Mouse (Mus musculus) adrenal gland, postnatal 10 days (tissue): ENCODE measurements at regions not wholly inside any gene's neighbourhood (a gene's known extent, or its start where the extent isn't known, plus 50 kb on each side); places are given as distances from the start of the nearest gene placed in this dataset.

ENCODE experiments used
- DNase-seq: peaks from one replicate; pipeline ENCODE4 v3.0.0; 2021; ENCODE audit warnings: mixed read lengths

DNA sequence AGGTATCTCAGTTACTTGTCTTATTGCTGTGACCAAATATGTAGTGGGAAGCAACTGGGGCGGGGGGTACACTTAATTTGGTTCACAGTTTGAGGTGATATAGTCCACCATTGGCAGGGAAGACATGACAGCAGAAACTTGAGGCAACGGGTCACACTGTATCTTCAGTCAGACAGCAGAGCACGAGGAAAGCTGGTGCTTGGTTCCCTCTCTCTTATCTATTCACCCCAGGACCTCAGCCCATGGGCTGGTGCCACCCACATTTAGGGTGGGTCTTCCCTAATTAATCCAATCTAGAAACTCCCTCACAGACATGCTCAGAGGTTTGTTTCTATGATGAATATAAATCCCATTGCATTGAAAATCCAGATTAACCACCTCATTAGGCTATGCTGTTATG is 56.5 kb downstream of the Otud1 start:
- no peak for DNase-seq

GRCm38 (mm10) chr2:19715564-19716238 is 58.1 kb downstream of the Otud1 start:
- peak; percentile 78 for DNase-seq

DNA sequence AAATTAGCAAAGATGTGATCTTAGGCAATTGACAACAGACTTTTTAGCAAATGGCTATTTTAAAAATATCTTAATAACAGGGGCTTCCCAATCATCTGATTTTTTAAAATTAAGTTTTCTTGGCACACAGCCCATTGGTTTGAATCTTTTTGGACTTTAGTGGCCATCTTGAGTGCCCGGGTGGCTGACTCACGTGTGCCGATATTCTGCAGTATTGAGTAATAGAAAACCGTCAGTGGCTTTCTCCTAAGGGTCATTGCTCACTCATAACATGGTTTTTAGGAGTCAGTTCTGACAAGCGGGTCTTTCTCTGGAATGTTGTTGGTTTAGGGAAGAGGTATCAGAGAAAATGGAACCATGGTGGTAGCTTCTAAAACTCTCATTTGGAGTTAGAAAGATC is 58.8 kb downstream of the Otud1 start:
- DNase-seq, result no peak

GRCm38 (mm10) chr2:19726085-19726484 is 68.5 kb downstream of the Otud1 start:
- DNase-seq, result no peak

DNA sequence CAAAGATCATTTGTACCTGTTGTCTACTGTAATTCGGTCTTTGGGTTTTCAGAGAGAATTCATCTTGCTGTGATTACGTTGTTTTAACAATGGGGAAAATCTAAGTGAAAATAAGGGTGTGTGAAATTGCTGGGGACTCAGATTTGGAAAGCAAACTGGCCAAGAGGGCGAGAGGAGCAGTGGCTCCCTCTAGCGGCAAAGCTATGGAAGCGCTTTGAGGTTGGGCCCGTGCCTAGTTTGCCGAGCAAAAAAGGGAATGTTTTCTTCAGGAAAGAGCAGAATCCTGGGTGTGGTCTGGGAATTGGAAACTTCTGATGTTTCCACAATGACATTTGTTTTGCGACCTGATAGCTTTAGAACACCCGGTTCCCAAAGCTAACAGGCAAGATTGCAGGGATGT is 69.4 kb downstream of the Otud1 start:
- DNase-seq, result peak; percentile 71

GRCm38 (mm10) chr2:19732922-19733859 is 75.6 kb downstream of the Otud1 start:
- DNase-seq, result no peak

- no peak for DNase-seq
Measured at GRCm38 (mm10) chr2:19734164-19734870, 76.8 kb downstream of the Otud1 start.

GRCm38 (mm10) chr2:19741508-19741907 is 84.0 kb downstream of the Otud1 start:
- no peak for DNase-seq

- no peak for DNase-seq
Measured at GRCm38 (mm10) chr2:19743467-19743866, 85.9 kb downstream of the Otud1 start.

DNA sequence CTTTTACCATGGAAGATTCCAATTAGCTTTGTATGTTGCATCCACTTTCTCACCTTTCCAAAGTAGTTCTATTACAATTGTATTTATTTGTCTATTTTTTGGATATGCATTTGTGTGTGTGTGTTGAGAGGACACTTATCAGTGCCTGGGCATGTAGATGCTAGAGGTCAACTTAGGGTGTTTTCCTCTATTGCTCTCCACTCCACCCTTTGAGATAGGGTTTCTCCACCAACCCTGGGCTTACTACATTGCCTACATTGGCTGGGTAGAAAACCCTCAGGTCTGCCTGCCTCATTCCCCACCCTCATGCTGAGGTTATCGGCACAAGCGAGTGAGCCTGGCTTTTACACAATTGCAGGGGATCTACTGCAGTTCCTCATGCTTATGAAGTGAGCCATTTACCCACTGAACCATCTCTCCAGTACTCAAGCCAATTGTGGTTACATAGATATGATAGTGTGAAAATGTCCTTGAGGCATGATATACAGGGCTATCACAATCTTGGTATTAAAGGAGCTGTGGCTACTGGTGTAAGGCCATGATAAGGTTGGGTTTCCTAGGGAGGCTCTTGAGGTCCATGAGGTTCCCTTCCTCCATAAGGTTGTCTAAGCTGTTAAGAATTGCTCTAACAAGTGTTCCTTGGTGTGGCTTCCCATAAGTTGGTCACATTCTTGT is 87.6 kb downstream of the Otud1 start:
- DNase-seq, result no peak

DNA sequence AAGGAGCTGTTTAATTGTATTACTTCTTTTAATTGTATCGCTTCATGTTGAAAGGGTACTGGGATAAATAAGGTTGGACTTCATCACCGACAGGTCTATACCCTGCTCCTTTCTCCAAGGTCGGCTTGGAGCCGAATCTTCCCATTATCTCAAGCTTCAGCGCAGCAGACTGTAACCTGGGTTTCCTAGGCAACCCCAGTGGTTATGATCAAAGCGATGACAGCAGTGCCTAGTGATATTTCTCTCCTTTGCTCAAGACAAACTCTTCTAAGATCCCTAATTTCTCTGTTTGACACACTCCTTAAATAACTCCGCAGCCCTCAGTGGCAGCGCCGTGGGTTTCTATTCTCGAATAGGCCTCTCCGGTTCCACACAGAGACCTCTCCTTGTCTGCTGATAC is 95.2 kb downstream of the Otud1 start:
- DNase-seq, result no peak

- DNase-seq, result no peak
Measured at GRCm38 (mm10) chr2:19753479-19753878, 95.9 kb downstream of the Otud1 start.

DNA sequence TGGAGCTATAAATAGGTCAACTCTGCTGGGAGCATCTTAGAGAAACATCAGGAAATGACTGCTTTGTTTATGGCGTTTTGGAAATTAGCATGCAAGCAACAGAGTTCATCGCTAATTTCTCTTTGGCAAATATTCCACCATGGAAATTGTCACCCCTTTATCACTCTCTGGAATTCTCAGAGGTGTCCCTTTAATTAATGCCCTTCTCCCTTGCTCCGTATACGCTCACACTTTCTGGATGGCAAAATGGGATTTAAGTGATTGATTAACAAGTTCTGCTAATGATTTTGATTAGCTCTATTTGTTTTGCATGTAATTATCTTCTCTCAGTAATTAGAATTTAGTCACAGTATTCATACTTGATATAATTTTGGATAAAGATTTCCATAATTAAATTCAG is 100.4 kb downstream of the Otud1 start:
- no peak for DNase-seq

DNA sequence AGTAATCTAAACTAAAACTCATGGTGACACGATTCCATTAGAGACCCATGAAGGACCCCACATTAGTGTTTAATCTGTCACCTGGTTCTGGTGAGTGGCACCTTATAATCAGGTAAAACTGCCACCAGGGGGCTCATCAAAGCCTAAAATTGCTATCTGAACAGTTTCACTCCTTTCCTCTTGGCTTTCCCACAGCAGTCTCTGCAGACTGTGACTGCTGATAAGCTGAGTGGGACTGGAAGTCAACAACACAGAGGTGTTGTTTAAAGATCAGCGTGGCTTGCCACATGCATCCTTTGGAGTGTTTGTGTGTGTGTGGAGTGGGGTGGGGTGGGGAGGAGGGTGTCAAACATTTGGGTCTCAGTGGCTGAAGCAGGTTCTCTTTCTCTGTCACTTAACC is 101.6 kb downstream of the Otud1 start:
- DNase-seq, result peak; percentile 19

DNA sequence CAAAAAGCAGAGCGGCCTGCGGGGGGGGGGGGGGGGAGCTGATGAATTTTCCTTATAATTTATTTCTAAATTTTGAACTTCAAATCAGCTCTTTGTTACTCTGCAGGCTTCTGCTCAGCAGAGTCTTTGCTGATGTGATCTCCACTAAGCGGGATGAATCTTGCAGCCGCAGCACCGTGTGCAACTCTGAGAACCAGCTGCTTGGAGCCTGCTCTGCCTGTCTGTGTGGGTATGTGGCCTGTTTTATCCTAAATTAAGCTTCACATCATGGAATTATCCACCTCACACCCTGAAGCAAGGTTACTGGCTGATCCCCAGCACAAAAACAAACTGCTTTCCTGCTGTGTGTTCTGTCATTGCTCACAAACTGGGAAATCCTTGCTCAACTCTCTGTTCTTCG is 102.0 kb downstream of the Otud1 start:
- DNase-seq, result no peak

- DNase-seq, result no peak
Measured at GRCm38 (mm10) chr2:19762996-19763395, 105.4 kb downstream of the Otud1 start.

GRCm38 (mm10) chr2:19784913-19785312 is 124.7 kb upstream of the Etl4 start:
- no peak for DNase-seq

- DNase-seq, result no peak
Measured at GRCm38 (mm10) chr2:19785663-19786260, 123.8 kb upstream of the Etl4 start.

GRCm38 (mm10) chr2:19792177-19792576 is 117.4 kb upstream of the Etl4 start:
- no peak for DNase-seq

DNA sequence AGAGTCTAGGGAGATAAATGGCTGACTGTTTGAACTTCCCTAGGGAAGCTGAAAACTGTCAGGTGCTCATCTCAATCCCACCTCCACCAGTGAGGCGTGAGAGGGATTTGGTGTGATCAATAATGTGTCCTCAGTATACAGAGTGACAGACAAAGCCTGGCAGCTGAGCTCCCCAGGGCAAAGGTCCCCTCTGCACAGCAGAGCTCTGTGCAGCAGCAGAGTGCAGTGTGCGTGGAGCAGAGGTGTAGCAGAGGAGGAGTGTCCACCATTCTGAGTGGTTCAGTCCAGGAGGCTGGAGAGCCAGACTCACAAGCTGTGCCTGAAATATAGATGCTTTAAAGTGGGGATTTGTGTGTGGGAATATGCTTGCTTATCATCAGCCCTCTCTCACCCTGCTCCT is 112.8 kb upstream of the Etl4 start:
- DNase-seq, result no peak
